Mouse (Mus musculus) activated CD4-positive, CD25-positive, alpha-beta regulatory T cell (primary cell): ENCODE results near the gene Ptprr. TPM values are rescaled to one million over a fixed set of nuclear protein-coding genes. Genes with fewer than 3 reads are reported as not detected.

Experiments used
- polyA plus RNA-seq, 2 experiments: library from polyadenylated mRNA; unstranded; fragments of 100-300 nt; shearing (Covaris generic); gene quantifications; one replicate each; pipeline ENCODE4 v1.2.1; 2017

Ptprr gene
- polyA plus RNA-seq, result under 1 TPM in 1 of 2 experiments, not detected in 1; 0.17 TPM

DNA sequence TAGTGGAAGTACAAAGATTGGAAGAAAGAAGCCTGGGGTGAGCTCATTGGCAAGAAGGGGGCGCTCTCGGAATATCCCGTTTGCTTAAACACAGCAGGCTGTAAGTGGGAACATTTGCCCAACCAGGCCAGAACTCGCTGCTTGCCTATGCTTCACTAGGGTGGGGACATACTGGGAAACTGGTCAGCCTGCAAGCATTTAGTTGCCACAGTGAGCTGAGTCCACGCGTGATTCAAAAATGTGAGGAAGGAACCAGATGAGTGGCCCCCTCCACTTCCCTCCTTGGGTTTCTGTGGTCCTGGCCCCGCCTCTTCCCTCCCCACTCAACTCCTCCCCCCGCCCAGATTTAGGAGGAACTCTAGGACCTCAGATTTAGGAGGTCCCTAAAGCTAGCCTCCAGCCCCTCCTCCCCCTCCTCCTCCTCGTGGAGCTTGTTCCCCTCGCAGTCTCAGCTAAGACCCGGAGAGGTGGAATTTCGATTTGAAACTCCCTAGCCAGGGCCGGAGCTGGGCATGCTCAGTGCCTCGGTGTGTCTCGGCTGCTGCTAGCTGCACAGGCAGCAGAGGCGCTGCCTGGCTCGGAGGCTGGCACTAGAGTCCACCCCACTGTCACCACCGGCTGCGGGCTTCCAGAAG lies at the start of gene Ptprr:
Ptprr (plus strand) TSS at position 369 of the 635 bp plus-strand sequence.

GRCm38 (mm10) chr10:116113867-116114474 lies 96.0 kb downstream of the Ptprr start, which contains the start of gene 4933416C03Rik:
Gene 4933416C03Rik (minus strand): TSS chr10:116113917.

GRCm38 (mm10) chr10:116275280-116275679 lies 257.3 kb downstream of the Ptprr start, which contains the start of gene Ptprb:
Gene Ptprb (plus strand): TSS chr10:116275523.

Other genes with a start within 250 kb of the Ptprr start
- gene Tspan8, start 201.4 kb upstream of the Ptprr start, polyA plus RNA-seq, result under 1 TPM in 1 of 2 experiments, not detected in 1; 0.20 TPM
- not detected for gene 4933416C03Rik, start 95.7 kb downstream of the Ptprr start, polyA plus RNA-seq